31 mouse cellular contexts compared by ENCODE assay signal in genomic region chr13:69479906-69480305, GRCm38 (mm10).
"Had no signal": no experiment of that assay in that cellular context is flagged by ENCODE, and none has a peak within 500 bp of the region (broad histone marks: within the 10 kb centered on the region; RNA-seq: fewer than 3 reads in every experiment).

No protein-coding gene starts in this region.

- H3K4me1 ChIP-seq: liver, embryonic 15.5 days had no signal

- H3K9ac ChIP-seq: limb, embryonic 12.5 days; limb, embryonic 13.5 days; limb, embryonic 15.5 days; liver, embryonic 12.5 days; liver, embryonic 13.5 days; liver, embryonic 14.5 days; liver, embryonic 15.5 days; liver, postnatal 0 days; lung, embryonic 14.5 days; lung, embryonic 15.5 days; midbrain, embryonic 12.5 days; midbrain, embryonic 13.5 days; midbrain, embryonic 15.5 days; neural tube, embryonic 12.5 days had no signal

- ATAC-seq: liver, embryonic 12.5 days; liver, postnatal 0 days; lung, postnatal 0 days; midbrain, embryonic 13.5 days; midbrain, embryonic 15.5 days had no signal

- H3K27ac ChIP-seq: limb, embryonic 10.5 days; limb, embryonic 12.5 days; limb, embryonic 13.5 days; limb, embryonic 15.5 days; liver, embryonic 12.5 days; liver, embryonic 13.5 days; liver, embryonic 14.5 days; liver, embryonic 15.5 days; lung, embryonic 15.5 days; macrophage; midbrain, embryonic 10.5 days; midbrain, embryonic 12.5 days; midbrain, embryonic 13.5 days; midbrain, embryonic 15.5 days; neural tube, embryonic 12.5 days had no signal

- H3K9me3 ChIP-seq: limb, embryonic 10.5 days; limb, embryonic 12.5 days; limb, embryonic 13.5 days; limb, embryonic 15.5 days; liver, embryonic 12.5 days; liver, embryonic 13.5 days; liver, embryonic 15.5 days; lung, embryonic 15.5 days; megakaryocyte, embryonic 14.5 days; midbrain, embryonic 10.5 days; midbrain, embryonic 12.5 days; midbrain, embryonic 13.5 days; midbrain, embryonic 15.5 days; neural tube, embryonic 12.5 days had no signal

- H3K36me3 ChIP-seq: limb, embryonic 10.5 days; limb, embryonic 12.5 days; limb, embryonic 13.5 days; limb, embryonic 15.5 days; liver, embryonic 12.5 days; liver, embryonic 13.5 days; liver, embryonic 15.5 days; lung, embryonic 15.5 days; midbrain, embryonic 10.5 days; midbrain, embryonic 12.5 days; midbrain, embryonic 13.5 days; midbrain, embryonic 15.5 days; neural tube, embryonic 12.5 days had no signal

- DNase-seq: left cerebral cortex, postnatal 4 days; liver; liver, embryonic 13.5 days; liver, postnatal 0 days; lung, adult 18-20 months; lung, adult 2 months; lung, embryonic 14.5 days; lung, postnatal 10 days; lung, postnatal 14 days; lung, postnatal 36 days; lung, postnatal 4 days; midbrain, embryonic 14.5 days had no signal

- H3K4me2 ChIP-seq: limb, embryonic 12.5 days; limb, embryonic 13.5 days; limb, embryonic 15.5 days; liver, embryonic 11.5 days; liver, embryonic 12.5 days; liver, embryonic 13.5 days; liver, embryonic 15.5 days; lung, embryonic 14.5 days; lung, embryonic 15.5 days; midbrain, embryonic 12.5 days; midbrain, embryonic 13.5 days; midbrain, embryonic 15.5 days; neural tube, embryonic 12.5 days had no signal

- H3K4me3 ChIP-seq: left cerebral cortex, adult 2 months; limb, embryonic 10.5 days; limb, embryonic 12.5 days; limb, embryonic 13.5 days; limb, embryonic 15.5 days; liver, embryonic 12.5 days; liver, embryonic 13.5 days; liver, embryonic 15.5 days; lung, embryonic 15.5 days; megakaryocyte, embryonic 14.5 days; midbrain, embryonic 10.5 days; midbrain, embryonic 12.5 days; midbrain, embryonic 13.5 days; midbrain, embryonic 15.5 days; myocyte; neural tube, embryonic 12.5 days had no signal
